Mouse (Mus musculus) C2C12 (cell line): ENCODE results near the gene Gfy. TPM values are rescaled to one million over a fixed set of nuclear protein-coding genes. Genes with fewer than 3 reads are reported as not detected.

Experiments
- H3K27me3 ChIP-seq: one replicate; pipeline ENCODE4 v1.6.1; 2011; ENCODE audit not compliant: control insufficient read depth, insufficient read depth, insufficient read length
- H3K36me3 ChIP-seq: one replicate; pipeline ENCODE4 v1.6.1; 2011; ENCODE audit not compliant: control insufficient read depth, insufficient read depth
- H3K4me3 ChIP-seq: one replicate; pipeline ENCODE4 v1.5.1; 2011; ENCODE audit warnings: mild to moderate bottlenecking, control low read depth; ENCODE audit not compliant: poor library complexity, insufficient read depth, severe bottlenecking
- H3K79me2 ChIP-seq: one replicate; pipeline ENCODE4 v1.6.1; 2011; ENCODE audit not compliant: control insufficient read depth, insufficient read depth
- H3K79me3 ChIP-seq: one replicate; pipeline ENCODE4 v1.6.1; 2011; ENCODE audit warnings: low read depth, control low read depth
- H3ac ChIP-seq: one replicate; pipeline ENCODE3; 2011; ENCODE audit warnings: low read depth; ENCODE audit not compliant: control insufficient read depth, insufficient read length
- CEBPB ChIP-seq: IDR thresholded peaks from one replicate; pipeline ENCODE4 v1.6.1; 2011; ENCODE audit warnings: low read depth, mild to moderate bottlenecking, control low read depth, moderate library complexity
- CTCF ChIP-seq: IDR thresholded peaks from one replicate; pipeline ENCODE4 v1.5.1; 2011; ENCODE audit not compliant: control insufficient read depth, insufficient read depth, insufficient read length
- FOSL1 ChIP-seq: IDR thresholded peaks from one replicate; pipeline ENCODE4 v1.8.0; 2011; ENCODE audit warnings: mild to moderate bottlenecking, low read length; ENCODE audit not compliant: poor library complexity, insufficient read depth, severe bottlenecking
- MAX ChIP-seq: IDR thresholded peaks from one replicate; pipeline ENCODE4 v1.6.1; 2011; ENCODE audit warnings: mild to moderate bottlenecking, control low read depth
- MYOD1 ChIP-seq: IDR thresholded peaks from one replicate; pipeline ENCODE4 v1.6.1; 2011; ENCODE audit warnings: low read depth; ENCODE audit not compliant: control insufficient read depth, insufficient read length
- MYOG ChIP-seq: IDR thresholded peaks from one replicate; pipeline ENCODE4 v1.6.1; 2011; ENCODE audit not compliant: control insufficient read depth, insufficient read length; ENCODE audit errors: extremely low read depth
- USF1 ChIP-seq: IDR thresholded peaks from one replicate; pipeline ENCODE4 v1.6.1; 2011; ENCODE audit warnings: low read depth, mild to moderate bottlenecking, control low read depth, moderate library complexity
- long read RNA-seq, 2 experiments: library from polyadenylated mRNA; unstranded; transcript quantifications; one replicate each; pipeline ENCODE4 v2.0.0; 2019 to 2020
- polyA plus RNA-seq: library from polyadenylated mRNA; unstranded; fragments of >200 nt; fragmentation: generic; extraction: Trizol; gene quantifications from one replicate; pipeline ENCODE4 v1.2.1, GENCODE M21; 2012; ENCODE audit warnings: missing spikeins

Gene Gfy
- not detected for polyA plus RNA-seq
- long read RNA-seq, experiment 1: 0 reads
- long read RNA-seq, experiment 2: 0 reads

- no peaks in the 10 kb centered on the region for H3K79me2 ChIP-seq
- H3K27me3 ChIP-seq: peaks cover 89% of the 10 kb centered on the region
- H3ac ChIP-seq: no peak within 1 kb of the TSS
- H3K36me3 ChIP-seq: no peaks in the 10 kb centered on the region
- no peak within 1 kb of the TSS for H3K4me3 ChIP-seq
- no peak for TF ChIP-seq MAX
- no peak for TF ChIP-seq USF1
- TF ChIP-seq CEBPB: no peak
- no peak for TF ChIP-seq CTCF
- no peak for TF ChIP-seq MYOG
- TF ChIP-seq FOSL1: no peak
- no peak for TF ChIP-seq MYOD1
- no peaks in the 10 kb centered on the region for H3K79me3 ChIP-seq
Observed at GRCm38 (mm10) chr7:45179469-45179868, at the start of gene Gfy. TSS of gene Gfy (minus strand) at chr7:45179569.

GRCm38 (mm10) chr7:45229046-45229445 lies 49.7 kb upstream of the Gfy start:
- H3K27me3 ChIP-seq: no peaks in the 10 kb centered on the region
- TF ChIP-seq CEBPB (no peak), MYOD1 (no peak), CTCF (no peak), USF1 (no peak), MAX (no peak), MYOG (no peak), FOSL1 (no peak)
- H3K79me3 ChIP-seq: no peaks in the 10 kb centered on the region
- H3K79me2 ChIP-seq: no peaks in the 10 kb centered on the region
- H3ac ChIP-seq: no peak overlapping the region
- no peak overlapping the region for H3K4me3 ChIP-seq
- peaks cover 26% of the 10 kb centered on the region for H3K36me3 ChIP-seq

GRCm38 (mm10) chr7:45228548-45228947 lies 49.2 kb upstream of the Gfy start:
- no peak overlapping the region for H3K4me3 ChIP-seq
- H3K79me3 ChIP-seq: no peaks in the 10 kb centered on the region
- no peaks in the 10 kb centered on the region for H3K27me3 ChIP-seq
- H3ac ChIP-seq: no peak overlapping the region
- H3K79me2 ChIP-seq: no peaks in the 10 kb centered on the region
- peaks cover 26% of the 10 kb centered on the region for H3K36me3 ChIP-seq
- TF ChIP-seq MAX (no peak), MYOG (no peak), MYOD1 (no peak), CTCF (no peak), CEBPB (no peak), FOSL1 (no peak), USF1 (no peak)

GRCm38 (mm10) chr7:45226421-45226820 lies 47.1 kb upstream of the Gfy start:
- H3K27me3 ChIP-seq: no peaks in the 10 kb centered on the region
- no peak overlapping the region for H3K4me3 ChIP-seq
- TF ChIP-seq USF1 (no peak), CTCF (no peak), FOSL1 (no peak)
- H3ac ChIP-seq: no peak overlapping the region
- H3K36me3 ChIP-seq: peaks cover 20% of the 10 kb centered on the region
- no peaks in the 10 kb centered on the region for H3K79me2 ChIP-seq
- H3K79me3 ChIP-seq: no peaks in the 10 kb centered on the region

GRCm38 (mm10) chr7:45224826-45225225 lies 45.5 kb upstream of the Gfy start:
- Histone ChIP-seq H3K79me2 (no peaks in the 10 kb centered on the region), H3K27me3 (no peaks in the 10 kb centered on the region), H3K4me3 (no peak overlapping the region), H3K36me3 (peaks cover 20% of the 10 kb centered on the region), H3ac (no peak overlapping the region), H3K79me3 (no peaks in the 10 kb centered on the region)
- TF ChIP-seq CEBPB (no peak), MAX (no peak), MYOG (no peak), CTCF (no peak), FOSL1 (no peak), USF1 (no peak), MYOD1 (no peak)

- peaks cover 2% of the 10 kb centered on the region for H3K79me3 ChIP-seq
- no peak overlapping the region for H3K4me3 ChIP-seq
- H3K79me2 ChIP-seq: peaks cover 8% of the 10 kb centered on the region
- H3K36me3 ChIP-seq: peaks cover 4% of the 10 kb centered on the region
- TF ChIP-seq USF1 (no peak), FOSL1 (no peak), MYOD1 (no peak), CTCF (no peak), MYOG (no peak)
- no peak overlapping the region for H3ac ChIP-seq
- H3K27me3 ChIP-seq: no peaks in the 10 kb centered on the region
Observed at GRCm38 (mm10) chr7:45221680-45222079, 42.3 kb upstream of the Gfy start.
